Mouse (Mus musculus) heart, adult 2 months (tissue): ENCODE data around the gene Angptl8.

Experiments used
- CTCF ChIP-seq: fragments of 200-600 bp; IDR thresholded peaks from 2 replicates; pipeline ENCODE4 v1.8.1; 2022; ENCODE audit warnings: antibody characterized with exemption, mild to moderate bottlenecking, moderate library complexity
- POLR2A ChIP-seq: fragments of 200-500 bp; IDR thresholded peaks from 2 replicates; pipeline ENCODE4 v1.6.1; 2011; ENCODE audit warnings: mild to moderate bottlenecking, low read depth, low read length, control low read depth; ENCODE audit not compliant: insufficient read depth

DNA sequence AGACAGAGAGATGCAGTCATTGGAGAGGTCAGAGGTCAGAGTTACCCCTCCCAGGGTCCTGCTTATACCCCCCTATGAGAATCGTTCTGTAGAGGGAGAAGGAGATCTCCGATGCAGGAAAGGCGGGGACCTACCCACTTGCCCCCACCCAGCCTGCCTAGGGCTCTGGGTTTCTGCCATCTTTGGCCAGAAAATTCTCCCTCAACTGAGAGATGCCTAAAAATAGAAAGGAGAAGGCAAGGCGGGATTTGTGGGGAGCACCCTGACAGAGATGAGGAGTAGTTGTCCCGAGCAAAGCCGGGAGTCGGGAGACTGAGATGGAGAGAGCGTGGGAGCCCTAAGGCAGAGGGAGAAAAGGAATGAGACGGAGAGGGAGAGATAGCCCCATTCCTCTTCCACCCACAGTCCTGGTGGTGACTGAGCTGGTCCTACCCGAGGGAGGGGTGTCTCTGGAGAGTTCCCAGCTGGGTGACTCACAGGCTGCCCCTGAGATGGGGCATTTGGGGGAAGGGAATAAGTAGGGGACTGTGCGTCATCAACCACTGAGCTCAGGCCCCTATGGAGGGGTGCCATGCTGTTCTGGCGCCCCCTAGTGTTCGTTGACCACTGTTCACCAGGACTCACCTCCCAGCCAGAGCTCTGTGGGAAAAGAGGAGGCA is 31.2 kb upstream of the Angptl8 start:
- TF ChIP-seq POLR2A (peak; percentile 20; the same call in 1 of the 2 replicates), CTCF (peak; percentile 99; the same call in 1 of the 2 replicates)
